Mouse (Mus musculus) lung, adult 2 months (tissue): ENCODE data around the gene Rai1.

Experiments
- CTCF ChIP-seq: fragments of 200-500 bp; IDR thresholded peaks from 2 replicates; pipeline ENCODE4 v1.5.1; 2011; ENCODE audit warnings: mild to moderate bottlenecking, low read length, control low read depth; ENCODE audit not compliant: insufficient read depth
- POLR2A ChIP-seq: fragments of 200-500 bp; IDR thresholded peaks from 2 replicates; pipeline ENCODE4 v1.6.1; 2011; ENCODE audit warnings: low read depth, mild to moderate bottlenecking, control low read depth, low read length, borderline replicate concordance; ENCODE audit errors: extremely low read depth

DNA sequence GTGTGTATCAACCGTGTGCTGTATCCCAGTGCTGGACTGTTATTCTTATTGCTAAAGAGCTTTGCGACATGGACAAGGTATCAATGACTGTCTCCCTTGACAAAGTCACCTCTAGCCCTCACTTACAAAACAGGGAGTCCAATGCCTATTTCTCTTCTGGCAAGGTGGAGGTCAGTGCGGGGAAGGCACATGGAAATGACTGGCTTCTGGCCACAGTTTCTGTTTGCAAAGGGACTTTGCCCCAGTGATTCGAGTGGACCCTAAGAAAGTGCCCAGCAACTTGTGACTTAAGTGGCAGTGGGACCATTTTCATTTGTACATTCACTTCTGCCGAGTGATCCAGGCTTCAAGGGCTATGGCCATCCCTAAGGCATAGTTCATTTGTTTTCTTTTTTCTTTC, 5.6 kb downstream of the Rai1 start:
- TF ChIP-seq CTCF (no peak), POLR2A (no peak)
